Mouse (Mus musculus) midbrain, embryonic 13.5 days (tissue): ENCODE data around the gene Wipf3. TPM values are rescaled to one million over a fixed set of nuclear protein-coding genes. Genes with fewer than 3 reads are reported as not detected.

Experiments used
- ATAC-seq: fragments of 200-750 bp; cut with Nextera tagmentation; 2 replicates; pipeline ENCODE4 v1.8.0; 2017; ENCODE audit warnings: mild to moderate bottlenecking, moderate TSS enrichment, moderate library complexity
- H3K27ac ChIP-seq: fragments of 300-500 bp; sonication (generic); 2 replicates; pipeline ENCODE4 v1.5.1; 2015; ENCODE audit warnings: inconsistent platforms, mild to moderate bottlenecking, moderate library complexity
- H3K27me3 ChIP-seq: fragments of 300-500 bp; sonication (generic); 2 replicates; pipeline ENCODE4 v1.6.1; 2015; ENCODE audit warnings: mild to moderate bottlenecking, inconsistent platforms
- H3K36me3 ChIP-seq: fragments of 300-500 bp; sonication (generic); 2 replicates; pipeline ENCODE4 v1.6.1; 2015; ENCODE audit warnings: mild to moderate bottlenecking, inconsistent platforms
- H3K4me1 ChIP-seq: fragments of 300-500 bp; sonication (generic); replicated peaks from 2 replicates; pipeline ENCODE4 v1.6.1; 2015; ENCODE audit warnings: inconsistent platforms
- H3K4me2 ChIP-seq: fragments of 300-500 bp; sonication (generic); replicated peaks from 2 replicates; pipeline ENCODE4 v1.6.1; 2015; ENCODE audit warnings: moderate library complexity, mild to moderate bottlenecking, inconsistent platforms
- H3K4me3 ChIP-seq: fragments of 300-500 bp; sonication (generic); replicated peaks from 2 replicates; pipeline ENCODE4 v1.5.1; 2015; ENCODE audit warnings: mild to moderate bottlenecking, inconsistent platforms
- H3K9ac ChIP-seq: fragments of 300-500 bp; sonication (generic); replicated peaks from 2 replicates; pipeline ENCODE4 v1.6.1; 2015; ENCODE audit warnings: mild to moderate bottlenecking, inconsistent platforms
- H3K9me3 ChIP-seq: fragments of 300-500 bp; sonication (generic); 2 replicates; pipeline ENCODE4 v1.6.1; 2016; ENCODE audit warnings: mild to moderate bottlenecking, inconsistent platforms
- WGBS: fragments of 180-500 bp; shearing (Covaris S2); methylation state at CpG from one replicate; pipeline ENCODE4 v1.1.7; 2015; 5-methylcytosine and 5-hydroxymethylcytosine counted together
- polyA plus RNA-seq: library from polyadenylated mRNA; unstranded; fragments of >200 nt; fragmentation: Nextera tagmentation; extraction: Ambion mirVana; gene quantifications from 2 replicates; pipeline ENCODE4 v1.2.1, GENCODE M21; 2015

Wipf3 gene
- polyA plus RNA-seq, 1 experiment from 2014 or later: 3.0 TPM

GRCm38 (mm10) chr6:54540252-54540887, 111.0 kb downstream of the Wipf3 start:
- WGBS: 36% methylated on average over 9 of the region's 9 CpGs
- Histone ChIP-seq H3K4me1 (peaks cover 50% of the 10 kb centered on the region), H3K27ac (peak overlapping the region; percentile 65), H3K9ac (no peak overlapping the region), H3K27me3 (0 out of 2 replicates have a peak, but pooled peaks cover under 1% of the 10 kb centered on the region), H3K9me3 (no peaks in the 10 kb centered on the region), H3K4me2 (no peak overlapping the region; the same call in 1 of the 2 replicates), H3K36me3 (peaks cover 19% of the 10 kb centered on the region), H3K4me3 (no peak overlapping the region)
- ATAC-seq: peak; percentile 19

DNA sequence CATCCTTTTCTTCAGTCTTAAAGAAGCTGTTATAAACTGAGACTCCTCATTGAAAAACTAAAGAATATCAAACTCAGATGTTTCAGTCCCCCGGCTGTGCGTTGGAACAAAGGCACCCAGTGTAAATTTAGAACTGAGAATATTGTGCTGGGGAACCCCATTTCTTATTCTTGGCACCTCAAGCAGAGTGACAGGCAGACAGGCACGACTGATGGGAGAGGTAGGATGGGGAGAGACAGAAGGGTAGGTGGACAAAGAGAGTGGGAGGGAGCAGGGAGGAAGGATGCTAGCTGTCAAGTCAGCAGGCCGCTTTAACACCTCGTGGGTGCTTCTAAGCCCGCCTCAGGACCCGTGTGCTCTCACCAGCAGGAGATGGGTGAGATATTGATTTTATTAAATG, 113.4 kb downstream of the Wipf3 start:
- Histone ChIP-seq H3K4me3 (no peak overlapping the region), H3K9ac (no peak overlapping the region), H3K27me3 (no peaks in the 10 kb centered on the region), H3K4me2 (no peak overlapping the region), H3K36me3 (peaks cover 23% of the 10 kb centered on the region), H3K9me3 (no peaks in the 10 kb centered on the region), H3K4me1 (peaks cover 36% of the 10 kb centered on the region), H3K27ac (no peak overlapping the region)
- ATAC-seq: no peak
- WGBS: 79% methylated on average over 7 of the region's 7 CpGs

- Histone ChIP-seq H3K9ac (no peak overlapping the region), H3K4me2 (no peak overlapping the region), H3K27ac (no peak overlapping the region), H3K4me1 (peaks cover 34% of the 10 kb centered on the region), H3K9me3 (no peaks in the 10 kb centered on the region), H3K36me3 (peaks cover 23% of the 10 kb centered on the region), H3K4me3 (no peak overlapping the region), H3K27me3 (no peaks in the 10 kb centered on the region)
- ATAC-seq: no peak
- WGBS: 88% methylated on average over 2 of the region's 2 CpGs
Observed at GRCm38 (mm10) chr6:54543646-54544045, 114.2 kb downstream of the Wipf3 start.

- Histone ChIP-seq H3K27ac (peak overlapping the region; percentile 61), H3K4me3 (no peak overlapping the region), H3K9me3 (no peaks in the 10 kb centered on the region), H3K27me3 (no peaks in the 10 kb centered on the region), H3K4me2 (no peak overlapping the region), H3K9ac (no peak overlapping the region), H3K4me1 (peaks cover 47% of the 10 kb centered on the region), H3K36me3 (peaks cover 18% of the 10 kb centered on the region)
- WGBS: 70% methylated on average over 13 of the region's 13 CpGs
- ATAC-seq: peak; percentile 25; the same call in 1 of the 2 replicates
Observed at GRCm38 (mm10) chr6:54548314-54549019, 119.1 kb downstream of the Wipf3 start.

- 61% methylated on average over 4 of the region's 4 CpGs for WGBS
- Histone ChIP-seq H3K4me3 (no peak overlapping the region), H3K27me3 (no peaks in the 10 kb centered on the region), H3K4me2 (no peak overlapping the region), H3K9me3 (no peaks in the 10 kb centered on the region), H3K9ac (no peak overlapping the region), H3K4me1 (peaks cover 56% of the 10 kb centered on the region), H3K27ac (peak overlapping the region; percentile 61), H3K36me3 (peaks cover 10% of the 10 kb centered on the region)
- no peak for ATAC-seq
Observed at GRCm38 (mm10) chr6:54549311-54549710, 119.9 kb downstream of the Wipf3 start.

DNA sequence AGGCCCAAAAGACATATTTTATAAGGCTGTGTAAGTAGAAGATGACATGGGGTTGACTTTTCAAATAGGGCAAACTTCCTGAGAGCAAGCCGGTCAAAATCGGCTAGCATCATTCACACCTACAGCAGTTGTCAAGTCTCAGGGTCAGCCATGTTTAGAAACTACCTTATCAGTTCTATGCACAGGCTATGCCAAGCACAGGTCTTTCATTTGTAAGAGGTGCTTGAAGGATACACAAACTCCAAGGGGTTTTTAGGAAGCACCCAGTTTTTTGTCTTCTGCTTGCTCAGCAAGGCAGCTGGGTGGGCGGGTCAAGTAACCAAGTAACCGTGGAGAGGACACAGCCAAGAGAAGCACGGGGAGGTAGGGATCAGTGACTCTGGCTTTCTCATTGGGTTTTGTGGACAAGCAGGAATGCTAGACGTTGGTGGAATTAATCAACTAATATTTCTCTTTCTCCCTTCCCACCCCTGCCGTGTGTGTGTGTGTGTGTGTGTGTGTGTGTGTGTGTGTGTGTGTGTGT, 121.5 kb downstream of the Wipf3 start:
- H3K27me3 ChIP-seq: no peaks in the 10 kb centered on the region
- peaks cover 4% of the 10 kb centered on the region for H3K36me3 ChIP-seq
- H3K9ac ChIP-seq: no peak overlapping the region
- no peak overlapping the region for H3K27ac ChIP-seq
- 54% methylated on average over 6 of the region's 7 CpGs for WGBS
- no peak overlapping the region for H3K4me2 ChIP-seq
- no peaks in the 10 kb centered on the region for H3K9me3 ChIP-seq
- no peak for ATAC-seq
- no peak overlapping the region for H3K4me3 ChIP-seq
- H3K4me1 ChIP-seq: peaks cover 71% of the 10 kb centered on the region

- 19% methylated on average over 9 of the region's 9 CpGs for WGBS
- H3K27ac ChIP-seq: peak overlapping the region; percentile 41
- peak; percentile 68 for ATAC-seq
- no peak overlapping the region for H3K9ac ChIP-seq
- no peaks in the 10 kb centered on the region for H3K27me3 ChIP-seq
- H3K4me2 ChIP-seq: no peak overlapping the region
- no peaks in the 10 kb centered on the region for H3K9me3 ChIP-seq
- peaks cover 75% of the 10 kb centered on the region for H3K4me1 ChIP-seq
- no peak overlapping the region for H3K4me3 ChIP-seq
- 0 out of 2 replicates have a peak, but pooled peaks cover 3% of the 10 kb centered on the region for H3K36me3 ChIP-seq
Observed at GRCm38 (mm10) chr6:54552721-54553413, 123.5 kb downstream of the Wipf3 start.

Other genes starting within 250 kb of the Wipf3 start
- 1.6 TPM in 2 replicates for gene Prr15, start 103.8 kb upstream of the Wipf3 start, polyA plus RNA-seq
- gene Scrn1, start 136.9 kb downstream of the Wipf3 start, polyA plus RNA-seq: 91.2 and 96.6 TPM in 2 replicates
- 11.8 and 12.2 TPM in 2 replicates for gene Plekha8, start 165.5 kb downstream of the Wipf3 start, polyA plus RNA-seq
- 7.9 and 8.2 TPM in 2 replicates for gene Fkbp14, start 167.7 kb downstream of the Wipf3 start, polyA plus RNA-seq